Mouse (Mus musculus): ENCODE results near the gene AC140267.1. TPM values are rescaled to one million over a fixed set of nuclear protein-coding genes. Genes with fewer than 3 reads are reported as not detected.

Gene AC140267.1
- polyA plus RNA-seq, 1 experiment from 2014 or later: not detected

DNA sequence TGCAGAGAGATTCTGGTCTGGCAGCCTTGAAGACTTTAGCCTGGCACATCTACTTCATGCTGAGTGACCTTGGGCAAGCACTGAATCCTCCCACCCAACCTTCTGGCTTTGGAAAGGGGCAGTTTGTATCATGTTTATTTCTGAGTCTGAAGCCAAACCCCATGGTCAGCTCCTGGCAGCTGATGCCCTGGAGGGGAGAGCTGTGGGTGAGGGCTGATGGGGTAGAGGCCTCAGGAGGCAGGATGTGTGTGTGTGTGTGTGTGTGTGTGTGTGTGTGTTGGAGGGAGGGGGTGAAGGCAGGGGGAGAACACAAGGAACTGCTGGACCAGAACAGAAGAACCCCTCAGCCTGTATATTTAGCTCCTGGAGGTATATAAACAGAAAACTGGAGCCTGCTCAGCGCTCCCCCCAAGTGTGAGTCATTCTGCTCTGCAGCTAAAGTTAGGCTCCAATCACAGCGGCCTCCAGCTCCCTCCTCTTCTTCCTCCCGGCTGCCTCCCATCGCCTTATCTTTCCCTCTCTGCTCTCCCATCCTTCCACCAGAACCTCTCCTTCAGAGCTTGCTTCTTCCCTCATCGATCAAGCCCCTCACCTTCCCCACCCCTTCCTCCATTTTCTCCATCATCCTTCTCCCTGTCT is 42.6 kb downstream of the AC140267.1 start:
- no peak overlapping the region for H3K4me2 ChIP-seq
- no peak overlapping the region for H3K27ac ChIP-seq
- H3K9me3 ChIP-seq: no peaks in the 10 kb centered on the region
- ATAC-seq (ENCODE audit: low FRiP score): no peak
- H3K4me3 ChIP-seq: no peak overlapping the region
- 69% methylated on average over 5 of the region's 5 CpGs for WGBS
- H3K27me3 ChIP-seq: peaks cover 22% of the 10 kb centered on the region
- no peaks in the 10 kb centered on the region for H3K36me3 ChIP-seq
- peaks cover 24% of the 10 kb centered on the region for H3K4me1 ChIP-seq (replicated peaks)
- no peak overlapping the region for H3K9ac ChIP-seq

DNA sequence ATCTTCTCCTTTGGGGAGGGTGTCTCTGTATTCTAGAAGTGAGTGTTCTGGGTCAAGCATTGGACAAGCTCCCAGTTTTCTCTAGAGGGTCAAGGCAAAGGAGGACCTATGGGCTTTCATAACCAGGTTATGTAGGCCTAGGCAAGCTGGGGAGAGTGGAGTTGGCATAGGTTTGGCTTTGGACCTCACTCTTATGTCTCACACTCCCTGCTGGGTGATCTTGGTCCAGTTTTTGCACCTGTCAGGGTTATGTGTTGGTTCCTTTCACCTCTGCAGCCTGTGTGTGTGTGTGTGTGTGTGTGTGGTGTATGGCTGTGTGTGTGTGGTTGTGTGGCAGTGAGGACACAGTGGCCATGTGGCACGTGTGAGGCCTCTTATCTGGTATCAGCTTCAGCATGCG is 43.4 kb downstream of the AC140267.1 start:
- 87% methylated on average over 2 of the region's 2 CpGs for WGBS
- Histone ChIP-seq H3K27me3 (peaks cover 22% of the 10 kb centered on the region), H3K9me3 (no peaks in the 10 kb centered on the region)

GRCm38 (mm10) chr15:80280646-80281045 is 45.0 kb downstream of the AC140267.1 start:
- 21% methylated on average over 6 of the region's 6 CpGs for WGBS
- H3K36me3 ChIP-seq: no peaks in the 10 kb centered on the region
- H3K4me1 ChIP-seq (replicated peaks): peaks cover 22% of the 10 kb centered on the region
- no peaks in the 10 kb centered on the region for H3K9me3 ChIP-seq
- no peak overlapping the region for H3K9ac ChIP-seq
- no peak overlapping the region for H3K4me2 ChIP-seq
- no peak overlapping the region for H3K4me3 ChIP-seq
- H3K27ac ChIP-seq: no peak overlapping the region
- H3K27me3 ChIP-seq: peaks cover 35% of the 10 kb centered on the region
- no peak for ATAC-seq (ENCODE audit: low FRiP score)

More for the DNA sequence above, 43.4 kb downstream of the AC140267.1 start:
- H3K27ac ChIP-seq: no peak overlapping the region
- no peak overlapping the region for H3K4me3 ChIP-seq
- H3K4me2 ChIP-seq: no peak overlapping the region
- no peak for ATAC-seq (ENCODE audit: low FRiP score)
- H3K36me3 ChIP-seq: no peaks in the 10 kb centered on the region
- H3K4me1 ChIP-seq (replicated peaks): peaks cover 22% of the 10 kb centered on the region
- H3K9ac ChIP-seq: no peak overlapping the region

Other genes with a start within 250 kb of the AC140267.1 start
- 2.4 and 2.8 TPM in 2 replicates for gene Pdgfb, start 220.9 kb upstream of the AC140267.1 start, polyA plus RNA-seq (2015; fragmentation: Nextera tagmentation; extraction: Ambion mirVana)
- gene Syngr1, start 144.5 kb upstream of the AC140267.1 start, polyA plus RNA-seq (2015; fragmentation: Nextera tagmentation; extraction: Ambion mirVana): 27.9 and 28.3 TPM in 2 replicates
- gene Rpl3, start 144.0 kb upstream of the AC140267.1 start, polyA plus RNA-seq (2015; fragmentation: Nextera tagmentation; extraction: Ambion mirVana): 613 and 622 TPM in 2 replicates
- 38.3 and 41.2 TPM in 2 replicates for gene Tab1, start 102.7 kb upstream of the AC140267.1 start, polyA plus RNA-seq (2015; fragmentation: Nextera tagmentation; extraction: Ambion mirVana)
- 12.2 and 13.0 TPM in 2 replicates for gene Mgat3, start 62.1 kb upstream of the AC140267.1 start, polyA plus RNA-seq (2015; fragmentation: Nextera tagmentation; extraction: Ambion mirVana)
- 36.9 and 37.7 TPM in 2 replicates for gene Mief1, start 1.8 kb upstream of the AC140267.1 start, polyA plus RNA-seq (2015; fragmentation: Nextera tagmentation; extraction: Ambion mirVana)
- gene Atf4, start 19.3 kb downstream of the AC140267.1 start, polyA plus RNA-seq (2015; fragmentation: Nextera tagmentation; extraction: Ambion mirVana): 115 and 118 TPM in 2 replicates
- gene Rps19bp1, start 28.5 kb downstream of the AC140267.1 start, polyA plus RNA-seq (2015; fragmentation: Nextera tagmentation; extraction: Ambion mirVana): 74.7 and 75.9 TPM in 2 replicates
- gene Cacna1i, start 51.4 kb downstream of the AC140267.1 start, polyA plus RNA-seq (2015; fragmentation: Nextera tagmentation; extraction: Ambion mirVana): 0.34 and 0.39 TPM in 2 replicates